Mouse (Mus musculus): ENCODE data around the gene Trappc5.

The Trappc5 gene

GRCm38 (mm10) chr8:3676993-3677579 lies 987 bp downstream of the Trappc5 start:
- DNase-seq (ENCODE audit: inconsistent age in 2 of 2, low spot score in 1 of 2): peak in 1 of 2 experiments; percentile 46

- DNase-seq (ENCODE audit: inconsistent age in 2 of 2, low spot score in 1 of 2): no peak
These were observed 2.7 kb downstream of the Trappc5 start for GRCm38 (mm10) chr8:3678831-3679230.

GRCm38 (mm10) chr8:3679236-3679635 lies 3.1 kb downstream of the Trappc5 start:
- DNase-seq (ENCODE audit: inconsistent age in 2 of 2, low spot score in 1 of 2): no peak

DNA sequence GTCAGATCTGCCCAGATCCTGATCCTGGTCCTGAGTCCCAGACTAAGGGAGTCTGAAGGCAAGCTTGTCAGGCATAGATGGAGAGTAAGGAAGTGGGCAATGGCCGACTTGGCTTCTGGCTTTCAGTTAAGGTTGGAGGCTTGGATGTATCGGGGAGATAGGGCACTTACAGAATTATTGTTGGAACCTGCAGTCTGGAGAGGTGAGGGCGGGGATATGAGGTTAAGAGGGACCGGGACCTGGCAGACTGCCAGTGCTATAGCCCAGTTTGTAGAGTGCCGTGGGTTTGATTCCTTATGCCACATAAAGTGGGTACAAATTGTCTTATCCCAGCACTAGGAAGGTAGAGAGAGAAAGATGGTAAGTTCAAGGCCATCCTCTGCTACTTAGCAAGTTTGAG lies 3.6 kb downstream of the Trappc5 start:
- no peak for DNase-seq (ENCODE audit: inconsistent age in 2 of 2, low spot score in 1 of 2)

GRCm38 (mm10) chr8:3682435-3682834 lies 6.3 kb downstream of the Trappc5 start:
- DNase-seq (ENCODE audit: inconsistent age in 2 of 2, low spot score in 1 of 2): no peak

- DNase-seq (ENCODE audit: inconsistent age in 2 of 2, low spot score in 1 of 2): no peak
These were observed 7.5 kb downstream of the Trappc5 start for GRCm38 (mm10) chr8:3683408-3684176.

DNA sequence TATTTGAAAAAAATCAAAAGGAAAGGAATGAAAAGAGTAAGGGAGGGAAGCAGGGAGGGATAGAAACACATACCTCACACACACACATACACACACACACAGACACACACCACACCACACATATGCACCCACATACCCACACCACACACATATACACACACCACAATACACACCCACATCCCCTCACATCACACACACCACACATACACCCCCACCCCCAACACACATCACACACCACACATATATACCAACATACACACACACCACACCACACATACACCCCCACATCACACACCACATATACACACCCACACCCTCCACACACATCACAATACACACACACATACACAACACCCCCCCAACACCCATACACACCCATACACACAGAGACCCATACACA lies 8.4 kb downstream of the Trappc5 start:
- no peak for DNase-seq (ENCODE audit: inconsistent age in 2 of 2, low spot score in 1 of 2)

DNA sequence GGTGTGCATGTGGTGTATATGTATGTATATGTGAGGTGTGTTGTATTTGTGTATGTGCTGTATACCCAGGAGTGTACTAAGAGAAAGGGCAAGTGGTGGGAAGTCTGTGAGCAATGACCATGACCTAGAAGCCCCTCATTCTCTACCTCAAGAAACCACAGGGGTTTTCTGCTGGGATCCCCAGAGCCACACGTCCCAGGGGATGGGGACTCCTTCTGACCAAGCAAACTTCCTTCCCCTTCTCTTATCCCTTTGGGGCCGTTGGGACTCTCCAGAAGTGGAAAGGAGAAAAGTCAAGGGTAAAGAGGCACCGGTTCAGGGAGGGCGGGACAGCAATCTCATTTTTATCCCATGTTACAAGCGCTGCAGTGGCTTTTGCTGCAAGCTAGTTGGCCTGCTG lies 9.3 kb downstream of the Trappc5 start:
- DNase-seq (ENCODE audit: inconsistent age in 2 of 2, low spot score in 1 of 2): no peak

DNA sequence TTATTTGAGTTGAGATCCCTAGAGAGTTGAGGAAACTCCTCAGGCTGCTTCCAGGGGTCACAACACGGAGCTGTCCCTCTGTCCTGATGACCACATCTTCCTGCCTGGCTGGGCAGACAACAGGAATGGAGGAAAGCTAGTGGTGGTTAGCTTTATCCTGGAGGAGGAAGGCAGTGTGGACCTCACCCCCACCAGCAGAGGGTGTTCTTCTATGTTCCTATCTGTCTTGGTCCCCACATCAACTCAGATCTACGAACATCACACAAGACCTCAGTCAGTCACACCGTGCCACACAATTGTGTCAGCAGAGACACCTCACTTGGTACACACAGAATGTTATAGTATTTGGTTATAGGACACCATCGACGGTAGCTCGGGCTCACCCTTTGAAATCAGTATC lies 11.4 kb downstream of the Trappc5 start:
- DNase-seq (ENCODE audit: inconsistent age in 2 of 2, low spot score in 1 of 2): no peak

GRCm38 (mm10) chr8:3690774-3691173 lies 14.7 kb downstream of the Trappc5 start:
- DNase-seq (ENCODE audit: inconsistent age in 2 of 2, low spot score in 1 of 2): no peak

DNA sequence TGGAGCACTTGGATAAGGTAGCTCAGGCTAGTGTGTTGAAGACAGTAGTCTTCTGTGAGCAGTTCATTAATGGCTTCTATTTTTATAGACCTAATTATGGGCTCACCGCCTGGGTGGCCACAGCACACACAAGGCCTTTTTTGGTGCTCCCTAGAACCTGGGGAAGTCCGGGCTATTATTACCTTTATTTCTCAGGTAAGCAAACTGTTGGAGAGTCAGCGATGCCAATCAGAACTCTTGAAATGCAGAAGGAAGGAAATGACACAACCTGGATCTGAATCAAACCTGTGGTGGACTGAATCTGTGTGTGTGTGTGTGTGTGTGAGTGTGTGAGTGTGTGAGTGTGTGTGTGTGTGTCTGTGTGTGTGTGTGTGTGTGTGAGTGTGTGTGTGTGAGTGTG lies 18.0 kb downstream of the Trappc5 start, which contains the start of gene Fcer2a:
Fcer2a (minus strand) TSS at position 55 of the 400 bp plus-strand sequence.
- DNase-seq (ENCODE audit: inconsistent age in 2 of 2, low spot score in 1 of 2): no peak

- DNase-seq (ENCODE audit: inconsistent age in 2 of 2, low spot score in 1 of 2): no peak
These were observed 25.4 kb downstream of the Trappc5 start for GRCm38 (mm10) chr8:3701491-3701890.

DNA sequence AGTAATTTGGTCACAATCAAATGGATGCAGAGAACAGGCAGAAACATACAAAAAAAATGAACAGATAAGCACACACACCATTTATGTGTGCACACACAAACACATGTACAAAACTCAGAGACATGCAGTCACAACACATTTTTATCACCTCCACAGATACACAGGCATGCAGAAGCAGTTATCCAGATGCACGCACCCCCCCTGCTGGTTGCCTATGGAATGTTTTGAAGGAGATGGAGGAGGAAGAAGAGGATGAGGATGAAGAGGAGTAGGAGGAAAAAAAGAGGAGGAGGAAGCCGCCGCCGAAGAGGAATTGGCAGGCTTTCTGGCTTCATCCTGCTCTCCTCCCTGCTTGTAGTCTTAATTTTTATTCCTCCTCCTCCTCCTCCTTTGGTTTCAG lies 29.6 kb downstream of the Trappc5 start:
- DNase-seq (ENCODE audit: inconsistent age in 2 of 2, low spot score in 1 of 2): peak in 1 of 2 experiments; percentile 44

- no peak for DNase-seq (ENCODE audit: inconsistent age in 2 of 2, low spot score in 1 of 2)
These were observed 31.5 kb downstream of the Trappc5 start for GRCm38 (mm10) chr8:3707611-3708010.

- no peak for DNase-seq (ENCODE audit: inconsistent age in 2 of 2, low spot score in 1 of 2)
These were observed 34.2 kb downstream of the Trappc5 start for GRCm38 (mm10) chr8:3710312-3710711.

DNA sequence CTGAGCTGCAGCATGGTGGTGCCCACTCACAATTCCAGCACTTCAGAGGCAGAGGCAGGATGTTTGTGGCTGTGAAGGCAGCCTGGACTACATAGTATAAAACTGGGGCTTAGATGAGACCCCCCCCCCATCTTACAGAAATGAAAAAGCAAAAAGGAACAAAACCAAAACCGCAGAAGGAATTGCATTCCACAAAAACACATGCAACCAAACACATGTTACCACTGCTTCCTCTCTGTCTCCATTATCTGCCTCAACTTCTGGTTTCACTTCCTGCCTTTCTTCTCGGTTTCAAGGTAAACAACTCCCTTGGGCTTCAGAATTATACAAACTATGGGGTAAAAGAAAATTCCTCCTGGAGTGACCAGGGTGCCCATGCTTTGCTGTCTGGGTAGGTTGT lies 35.5 kb downstream of the Trappc5 start:
- DNase-seq (ENCODE audit: inconsistent age in 2 of 2, low spot score in 1 of 2): no peak

- DNase-seq (ENCODE audit: inconsistent age in 2 of 2, low spot score in 1 of 2): no peak
These were observed 41.3 kb downstream of the Trappc5 start for GRCm38 (mm10) chr8:3717321-3717954.

- peak; percentile 61 to 87 for DNase-seq (ENCODE audit: inconsistent age in 2 of 2, low spot score in 1 of 2)
These were observed 42.5 kb downstream of the Trappc5 start for GRCm38 (mm10) chr8:3718559-3718958.

- no peak for DNase-seq (ENCODE audit: inconsistent age in 2 of 2, low spot score in 1 of 2)
These were observed 44.5 kb downstream of the Trappc5 start, which contains the start of gene Clec4g for GRCm38 (mm10) chr8:3720551-3720950. Gene Clec4g (minus strand): TSS chr8:3720651.

GRCm38 (mm10) chr8:3721041-3721440 lies 44.9 kb downstream of the Trappc5 start:
- no peak for DNase-seq (ENCODE audit: inconsistent age in 2 of 2, low spot score in 1 of 2)
